Mouse (Mus musculus) kidney, embryonic 14.5 days (tissue): ENCODE results near the gene Pde1c. TPM values are rescaled to one million over a fixed set of nuclear protein-coding genes. Genes with fewer than 3 reads are reported as not detected.

ENCODE experiments used
- ATAC-seq: fragments of 200-750 bp; cut with Nextera tagmentation; 2 replicates; pipeline ENCODE4 v1.8.0; 2017; ENCODE audit warnings: moderate number of reproducible peaks, mild to moderate bottlenecking, moderate TSS enrichment, moderate library complexity; ENCODE audit not compliant: low FRiP score, low TSS enrichment
- H3K27ac ChIP-seq: fragments of 300-500 bp; sonication (generic); 2 replicates; pipeline ENCODE4 v1.5.1; 2014; ENCODE audit warnings: low read depth, mild to moderate bottlenecking, low read length, moderate library complexity, mixed read lengths
- H3K27me3 ChIP-seq: fragments of 300-500 bp; sonication (generic); 2 replicates; pipeline ENCODE4 v1.6.1; 2014; ENCODE audit warnings: mild to moderate bottlenecking, low read length; ENCODE audit not compliant: control insufficient read depth, insufficient read depth
- H3K36me3 ChIP-seq: fragments of 300-500 bp; sonication (generic); 2 replicates; pipeline ENCODE4 v1.6.1; 2014; ENCODE audit warnings: low read length, mixed read lengths; ENCODE audit not compliant: control insufficient read depth, insufficient read depth
- H3K4me1 ChIP-seq: fragments of 300-500 bp; sonication (generic); 2 replicates; pipeline ENCODE4 v1.6.1; 2014; ENCODE audit warnings: low read length, mixed read lengths; ENCODE audit not compliant: control insufficient read depth, insufficient read depth
- H3K4me2 ChIP-seq: fragments of 300-500 bp; sonication (generic); replicated peaks from 2 replicates; pipeline ENCODE4 v1.6.1; 2014; ENCODE audit warnings: low read depth, mild to moderate bottlenecking, low read length
- H3K4me3 ChIP-seq: fragments of 300-500 bp; sonication (generic); 2 replicates; pipeline ENCODE4 v1.5.1; 2014; ENCODE audit warnings: mild to moderate bottlenecking, low read length
- H3K9ac ChIP-seq: fragments of 300-500 bp; sonication (generic); 2 replicates; pipeline ENCODE4 v1.6.1; 2014; ENCODE audit warnings: low read depth, mild to moderate bottlenecking, low read length, moderate library complexity
- H3K9me3 ChIP-seq: fragments of 300-500 bp; sonication (generic); 2 replicates; pipeline ENCODE4 v1.6.1; 2016; ENCODE audit warnings: low read length; ENCODE audit not compliant: control insufficient read depth
- WGBS: fragments of 180-500 bp; shearing (Covaris S2); extraction: QIAGEN DNeasy Blood & Tissue Kit; methylation state at CpG from one replicate; pipeline ENCODE4 v1.1.7; 2014; 5-methylcytosine and 5-hydroxymethylcytosine counted together
- polyA plus RNA-seq: library from polyadenylated mRNA; unstranded; fragments of >200 nt; fragmentation: Nextera tagmentation; extraction: Ambion mirVana; gene quantifications from 2 replicates; pipeline ENCODE4 v1.2.1, GENCODE M21; 2014

Pde1c gene
- polyA plus RNA-seq, 1 experiment from 2014 or later, result 1.1 TPM

DNA sequence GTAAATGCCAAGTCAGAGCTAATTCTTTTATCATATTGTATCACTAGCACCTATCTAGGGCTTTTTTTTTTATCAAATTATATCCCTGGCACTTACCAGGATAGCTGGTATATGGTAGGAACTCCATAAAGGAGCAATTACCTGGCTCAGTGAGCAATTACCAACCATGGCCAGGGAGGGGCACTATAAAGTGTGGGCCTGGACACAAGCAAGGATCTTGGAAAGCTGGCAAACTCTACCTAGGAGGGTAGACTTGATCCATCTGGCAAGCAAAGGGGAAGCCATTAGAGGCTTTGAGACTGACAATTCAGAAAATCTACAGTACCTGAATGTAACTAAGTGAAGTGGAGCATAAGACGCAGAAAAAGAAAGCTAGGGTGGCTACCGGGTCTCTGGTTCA lies 10.2 kb downstream of the Pde1c start:
- H3K27ac ChIP-seq, result no peak overlapping the region
- H3K27me3 ChIP-seq, result no peaks in the 10 kb centered on the region
- H3K36me3 ChIP-seq, result no peaks in the 10 kb centered on the region
- H3K4me1 ChIP-seq, result no peaks in the 10 kb centered on the region
- ATAC-seq, result no peak
- no peak overlapping the region for H3K9ac ChIP-seq
- H3K9me3 ChIP-seq, result no peaks in the 10 kb centered on the region
- no peak overlapping the region for H3K4me3 ChIP-seq
- WGBS, result 88% methylated on average over 2 of the region's 2 CpGs
- H3K4me2 ChIP-seq, result no peak overlapping the region

DNA sequence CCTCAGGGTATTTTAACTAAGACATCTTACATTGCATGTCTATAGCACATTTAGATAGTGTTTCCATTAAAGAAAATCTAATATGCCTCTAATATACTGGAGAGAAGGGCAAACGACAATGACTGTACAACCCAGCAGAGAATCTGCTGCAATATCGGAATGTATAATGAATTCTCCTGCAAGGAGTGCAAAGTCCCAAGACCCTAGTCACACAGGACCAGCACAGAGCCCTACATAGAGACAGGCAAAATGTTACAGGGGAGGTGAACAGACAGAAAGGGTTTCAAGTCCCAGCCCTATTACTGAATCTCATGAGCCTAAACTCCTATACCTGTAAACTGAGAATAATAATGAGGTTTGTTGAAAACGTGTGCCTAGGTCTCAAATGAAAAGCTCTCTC lies 13.1 kb downstream of the Pde1c start:
- H3K9ac ChIP-seq, result no peak overlapping the region
- H3K4me2 ChIP-seq, result no peak overlapping the region
- no peaks in the 10 kb centered on the region for H3K36me3 ChIP-seq
- 78% methylated on average over 3 of the region's 3 CpGs for WGBS
- no peaks in the 10 kb centered on the region for H3K27me3 ChIP-seq
- no peak overlapping the region for H3K4me3 ChIP-seq
- H3K27ac ChIP-seq, result no peak overlapping the region
- H3K9me3 ChIP-seq, result no peaks in the 10 kb centered on the region
- ATAC-seq, result no peak
- H3K4me1 ChIP-seq, result no peaks in the 10 kb centered on the region

DNA sequence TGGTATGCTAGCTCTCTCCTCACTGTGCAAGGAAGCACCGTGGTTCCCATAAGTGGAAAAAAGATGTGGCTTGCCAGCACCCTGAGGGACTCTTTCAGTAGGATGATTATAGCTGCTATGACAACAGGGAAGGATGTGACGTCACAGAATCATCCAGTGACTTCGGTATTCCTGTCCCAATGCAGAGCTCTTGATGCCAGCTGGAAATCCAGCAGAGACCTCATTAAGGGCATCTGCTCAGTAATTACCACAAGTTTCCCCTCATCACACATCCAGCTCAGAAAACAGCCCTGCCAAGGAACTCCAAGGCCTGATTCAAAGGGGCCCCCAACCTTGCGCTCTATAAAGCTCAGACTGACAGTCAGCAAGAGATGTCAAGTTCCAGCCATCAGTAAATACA lies 13.5 kb downstream of the Pde1c start:
- no peak overlapping the region for H3K27ac ChIP-seq
- H3K4me3 ChIP-seq, result no peak overlapping the region
- no peaks in the 10 kb centered on the region for H3K4me1 ChIP-seq
- no peak overlapping the region for H3K9ac ChIP-seq
- no peaks in the 10 kb centered on the region for H3K9me3 ChIP-seq
- no peak for ATAC-seq
- H3K27me3 ChIP-seq, result no peaks in the 10 kb centered on the region
- H3K36me3 ChIP-seq, result no peaks in the 10 kb centered on the region
- no peak overlapping the region for H3K4me2 ChIP-seq
- WGBS, result 69% methylated on average over 4 of the region's 4 CpGs

- H3K9me3 ChIP-seq, result no peaks in the 10 kb centered on the region
- no peak for ATAC-seq
- H3K27me3 ChIP-seq, result no peaks in the 10 kb centered on the region
- H3K9ac ChIP-seq, result no peak overlapping the region
- H3K36me3 ChIP-seq, result no peaks in the 10 kb centered on the region
- no peaks in the 10 kb centered on the region for H3K4me1 ChIP-seq
- WGBS, result 76% methylated on average over 4 of the region's 4 CpGs
- H3K4me2 ChIP-seq, result no peak overlapping the region
- no peak overlapping the region for H3K27ac ChIP-seq
- H3K4me3 ChIP-seq, result no peak overlapping the region
Observed at GRCm38 (mm10) chr6:56551022-56551421, 17.9 kb downstream of the Pde1c start.

- Histone ChIP-seq H3K9ac (no peak overlapping the region), H3K27ac (no peak overlapping the region), H3K9me3 (no peaks in the 10 kb centered on the region), H3K4me3 (no peak overlapping the region), H3K4me1 (no peaks in the 10 kb centered on the region), H3K27me3 (no peaks in the 10 kb centered on the region), H3K4me2 (no peak overlapping the region), H3K36me3 (no peaks in the 10 kb centered on the region)
- no peak for ATAC-seq
- WGBS, result 77% methylated on average over 5 of the region's 5 CpGs
Observed at GRCm38 (mm10) chr6:56540247-56540646, 28.7 kb downstream of the Pde1c start.

GRCm38 (mm10) chr6:56534653-56535052 lies 34.2 kb downstream of the Pde1c start:
- Histone ChIP-seq H3K9me3 (no peaks in the 10 kb centered on the region), H3K9ac (no peak overlapping the region), H3K27me3 (no peaks in the 10 kb centered on the region), H3K4me1 (no peaks in the 10 kb centered on the region), H3K4me2 (no peak overlapping the region), H3K36me3 (no peaks in the 10 kb centered on the region), H3K4me3 (no peak overlapping the region), H3K27ac (no peak overlapping the region)
- ATAC-seq, result no peak

- Histone ChIP-seq H3K9me3 (no peaks in the 10 kb centered on the region), H3K4me3 (no peak overlapping the region), H3K27ac (no peak overlapping the region), H3K27me3 (no peaks in the 10 kb centered on the region), H3K36me3 (no peaks in the 10 kb centered on the region), H3K4me2 (no peak overlapping the region), H3K4me1 (no peaks in the 10 kb centered on the region), H3K9ac (no peak overlapping the region)
- WGBS, result 84% methylated on average over 2 of the region's 2 CpGs
- ATAC-seq, result no peak
Observed at GRCm38 (mm10) chr6:56532257-56532656, 36.6 kb downstream of the Pde1c start.

- 93% methylated on average over 6 of the region's 6 CpGs for WGBS
- Histone ChIP-seq H3K9ac (no peak overlapping the region), H3K9me3 (no peaks in the 10 kb centered on the region), H3K4me3 (no peak overlapping the region), H3K36me3 (no peaks in the 10 kb centered on the region), H3K27ac (no peak overlapping the region), H3K4me1 (no peaks in the 10 kb centered on the region), H3K4me2 (no peak overlapping the region), H3K27me3 (no peaks in the 10 kb centered on the region)
- no peak for ATAC-seq
Observed at GRCm38 (mm10) chr6:56523938-56524866, 44.7 kb downstream of the Pde1c start.

DNA sequence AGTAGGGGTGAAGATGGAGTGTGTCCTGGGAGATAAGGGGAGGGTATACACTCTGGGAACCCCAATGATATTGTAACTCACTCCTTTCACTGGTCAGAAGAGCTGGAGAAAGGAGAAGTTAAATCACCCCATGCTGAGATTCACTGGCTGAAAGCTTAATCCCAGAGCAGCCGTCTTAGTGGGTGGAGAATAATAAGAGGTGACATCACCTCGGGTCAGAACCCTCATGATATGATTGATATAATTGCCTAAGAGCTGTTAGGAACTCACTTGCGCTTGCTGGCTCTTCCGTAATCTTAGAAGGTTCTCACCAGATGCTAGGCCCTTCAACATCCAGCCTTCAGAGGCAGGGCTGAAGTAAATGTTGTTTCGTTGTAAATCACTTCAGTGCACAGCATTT lies 79.7 kb downstream of the Pde1c start:
- Histone ChIP-seq H3K9ac (no peak overlapping the region), H3K27me3 (no peaks in the 10 kb centered on the region), H3K4me2 (no peak overlapping the region), H3K36me3 (no peaks in the 10 kb centered on the region), H3K4me3 (no peak overlapping the region), H3K27ac (no peak overlapping the region), H3K4me1 (no peaks in the 10 kb centered on the region), H3K9me3 (no peaks in the 10 kb centered on the region)
- WGBS, result 73% methylated on average over 5 of the region's 5 CpGs
- no peak for ATAC-seq
